Comparison of ENCODE assay signal across 12 mouse cellular contexts in the genomic region with DNA sequence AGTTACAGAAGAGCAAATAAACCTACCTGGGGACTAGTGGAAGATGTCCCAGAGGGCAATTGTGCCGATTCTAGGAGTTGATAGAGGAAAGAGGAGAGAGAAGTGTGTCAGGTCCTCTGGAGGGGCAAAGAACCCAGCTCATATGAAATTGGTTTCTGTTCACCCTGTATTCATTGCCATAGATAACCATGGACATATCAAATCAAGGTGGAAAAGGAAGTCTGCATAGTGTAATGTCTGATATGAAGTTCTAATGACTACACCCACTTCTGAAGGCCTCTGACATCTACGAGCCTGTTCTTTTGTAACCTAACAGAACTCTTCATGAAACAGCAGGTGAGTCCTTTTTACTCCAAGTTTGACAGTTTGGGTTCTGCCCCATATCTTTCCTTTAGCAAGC. TPM values are rescaled to one million over a fixed set of nuclear protein-coding genes. Genes with fewer than 3 reads are reported as not detected.
DNase-seq lines count a peak whose midpoint lies in the region; ATAC-seq and TF ChIP-seq lines count a peak whose summit lies in the region.
"Had no signal": no experiment of that assay in that cellular context is flagged by ENCODE, and none has a peak within 500 bp of the region (broad histone marks: within the 10 kb centered on the region; RNA-seq: fewer than 3 reads in every experiment).

No protein-coding gene starts in this region.

- no peak overlapping the region for H3K4me3 ChIP-seq in heart, postnatal 0 days (ENCODE audit: low read depth, low read length)
- H3K4me3 ChIP-seq in embryonic facial prominence, embryonic 15.5 days (replicated peaks), result no peak overlapping the region
- H3K4me3 ChIP-seq in liver, embryonic 15.5 days (replicated peaks), result no peak overlapping the region
- no peak overlapping the region for H3K4me3 ChIP-seq in left cerebral cortex, adult 2 months
- H3K4me3 ChIP-seq: hindbrain, embryonic 12.5 days had no signal

- H3K9me3 ChIP-seq in heart, postnatal 0 days (replicated peaks; ENCODE audit: control insufficient read depth, low read length), result no peaks in the 10 kb centered on the region
- H3K9me3 ChIP-seq in embryonic facial prominence, embryonic 15.5 days (replicated peaks), result no peaks in the 10 kb centered on the region
- no peaks in the 10 kb centered on the region for H3K9me3 ChIP-seq in liver, embryonic 15.5 days (replicated peaks)
- H3K9me3 ChIP-seq: hindbrain, embryonic 12.5 days had no signal

- TF ChIP-seq EP300 in heart, postnatal 0 days (IDR thresholded peaks at IDR 0.05; ENCODE audit: low read depth), result no peak

- no peak for TF ChIP-seq CTCF in heart, postnatal 0 days (IDR thresholded peaks at IDR 0.05; ENCODE audit: low read depth)
- TF ChIP-seq CTCF in left cerebral cortex, adult 2 months (IDR thresholded peaks at IDR 0.05), result no peak

- H3K27me3 ChIP-seq in heart, postnatal 0 days (ENCODE audit: control insufficient read depth, insufficient read depth, low read length), result no peaks in the 10 kb centered on the region
- no peaks in the 10 kb centered on the region for H3K27me3 ChIP-seq in embryonic facial prominence, embryonic 15.5 days
- no peaks in the 10 kb centered on the region for H3K27me3 ChIP-seq in liver, embryonic 15.5 days
- H3K27me3 ChIP-seq: hindbrain, embryonic 12.5 days had no signal

- no peak overlapping the region for H3K4me2 ChIP-seq in heart, postnatal 0 days (ENCODE audit: low read depth, low read length)
- no peak overlapping the region for H3K4me2 ChIP-seq in embryonic facial prominence, embryonic 15.5 days (replicated peaks)
- peak overlapping the region; percentile 81 for H3K4me2 ChIP-seq in liver, embryonic 15.5 days

- peaks cover 25% of the 10 kb centered on the region; the same call in 1 of the 2 replicates for H3K4me1 ChIP-seq in heart, postnatal 0 days (ENCODE audit: control insufficient read depth, insufficient read depth)
- H3K4me1 ChIP-seq in embryonic facial prominence, embryonic 15.5 days, result peaks cover 25% of the 10 kb centered on the region
- peaks cover 41% of the 10 kb centered on the region for H3K4me1 ChIP-seq in liver, embryonic 15.5 days (replicated peaks)

- H3K9ac ChIP-seq in heart, postnatal 0 days (replicated peaks; ENCODE audit: low read depth, low read length), result no peak overlapping the region
- H3K9ac ChIP-seq in embryonic facial prominence, embryonic 15.5 days, result no peak overlapping the region
- peak overlapping the region; percentile 96; the same call in 1 of the 2 replicates for H3K9ac ChIP-seq in liver, embryonic 15.5 days
- H3K9ac ChIP-seq: hindbrain, embryonic 12.5 days had no signal

- intact Hi-C loops in left cerebral cortex, adult 2 months (cut with DNase I), result loop anchor here (2.0 to 5.0 kb wide), 2 partner anchors 179 to 229 kb away; partner anchors contain the start of gene Lpin2

- peak overlapping the region; percentile 100 for H3K27ac ChIP-seq in heart, postnatal 0 days (ENCODE audit: low read depth)
- peak overlapping the region; percentile 100 for H3K27ac ChIP-seq in embryonic facial prominence, embryonic 15.5 days (replicated peaks)
- peak overlapping the region; percentile 98 for H3K27ac ChIP-seq in liver, embryonic 15.5 days (replicated peaks)
- H3K27ac ChIP-seq in left cerebral cortex, adult 2 months, result no peak overlapping the region
- H3K27ac ChIP-seq: macrophage had no signal

- 67% methylated on average over 2 of the region's 2 CpGs for WGBS in heart, postnatal 0 days
- 85% methylated on average over 2 of the region's 2 CpGs for WGBS in embryonic facial prominence, embryonic 15.5 days
- 33% methylated on average over 2 of the region's 2 CpGs for WGBS in liver, embryonic 15.5 days (ENCODE audit: insufficient replicate concordance)

- ATAC-seq in heart, postnatal 0 days (ENCODE audit: insufficient read depth, low read depth), result no peak
- ATAC-seq in embryonic facial prominence, embryonic 15.5 days (ENCODE audit: insufficient number of reproducible peaks, low FRiP score, low TSS enrichment, low read depth), result no peak
- ATAC-seq in liver, embryonic 15.5 days (ENCODE audit: insufficient read depth), result no peak
- no peak for ATAC-seq in megakaryocyte, adult 5-6 weeks (ENCODE audit: poor library complexity, severe bottlenecking)

- no peaks in the 10 kb centered on the region for H3K36me3 ChIP-seq in heart, postnatal 0 days (replicated peaks; ENCODE audit: control insufficient read depth, insufficient read depth, low read length)
- H3K36me3 ChIP-seq in embryonic facial prominence, embryonic 15.5 days, result no peaks in the 10 kb centered on the region
- peaks cover 5% of the 10 kb centered on the region; the same call in 1 of the 2 replicates for H3K36me3 ChIP-seq in liver, embryonic 15.5 days (replicated peaks)
- H3K36me3 ChIP-seq: hindbrain, embryonic 12.5 days had no signal

- no peak for DNase-seq in heart, postnatal 0 days (ENCODE audit: low spot score)
- no peak for DNase-seq in heart, postnatal 4 days
- peak; percentile 50 for DNase-seq in MEL-GATA-1-ER (ENCODE audit: extremely low read depth, low read depth)
- no peak for DNase-seq in left cerebral cortex, adult 8-10 months (ENCODE audit: low spot score in 2 of 2)
- no peak for DNase-seq in left cerebral cortex, adult 2 months (ENCODE audit: extremely low spot score in 1 of 2, low spot score in 2 of 2)
- DNase-seq: cerebellum, adult 9-10 months; retina, postnatal 1 day had no signal

RNA-seq across cellular contexts. Expression of gene Myl12a, which starts 1.0 kb away (rescaled TPM):
- 429 and 487 TPM in 2 replicates for total RNA-seq in heart, postnatal 0 days (2014; rRNA removed; ENCODE audit: low replicate concordance)
- polyA plus RNA-seq in heart, postnatal 0 days (2015; fragmentation: Nextera tagmentation; extraction: Ambion mirVana), result 773 and 817 TPM in 2 replicates
- total RNA-seq in heart, postnatal 4 days (2021), result 100 to 1,000 TPM; 733 to 785 TPM
- 665 and 690 TPM in 2 replicates for polyA plus RNA-seq in embryonic facial prominence, embryonic 15.5 days (2015; fragmentation: Nextera tagmentation; extraction: Ambion mirVana)
- 172 and 186 TPM in 2 replicates for polyA plus RNA-seq in liver, embryonic 15.5 days (2015; fragmentation: Nextera tagmentation; extraction: Ambion mirVana)
- 10 to 100 TPM; 36.5 to 49.0 (median 45.3) TPM for total RNA-seq in left cerebral cortex, adult 8-10 months (2022)
- total RNA-seq in left cerebral cortex, adult 2 months (2021), result 10 to 100 TPM; 39.0 to 43.4 TPM
- total RNA-seq in megakaryocyte, adult 5-6 weeks (2015), result 445 and 515 TPM in 2 replicates
- 230 and 278 TPM in 2 replicates for total RNA-seq in megakaryocyte, adult 5-6 weeks (2017)

RNA-seq across cellular contexts. Expression of gene Myom1, which starts 1.3 kb away (rescaled TPM):
- 392 and 459 TPM in 2 replicates for total RNA-seq in heart, postnatal 0 days (2014; rRNA removed; ENCODE audit: low replicate concordance)
- polyA plus RNA-seq in heart, postnatal 0 days (2015; fragmentation: Nextera tagmentation; extraction: Ambion mirVana), result 214 and 238 TPM in 2 replicates
- 100 to 1,000 TPM; 944 to 986 TPM for total RNA-seq in heart, postnatal 4 days (2021)
- polyA plus RNA-seq in embryonic facial prominence, embryonic 15.5 days (2015; fragmentation: Nextera tagmentation; extraction: Ambion mirVana), result 22.9 and 32.8 TPM in 2 replicates
- polyA plus RNA-seq in liver, embryonic 15.5 days (2015; fragmentation: Nextera tagmentation; extraction: Ambion mirVana), result 1.3 and 2.6 TPM in 2 replicates
- 1 to 10 TPM; 2.7 to 4.6 (median 3.4) TPM for total RNA-seq in left cerebral cortex, adult 8-10 months (2022)
- total RNA-seq in left cerebral cortex, adult 2 months (2021), result 1 to 10 TPM; 1.6 to 2.2 TPM
- 0.07 and 0.11 TPM in 2 replicates for total RNA-seq in megakaryocyte, adult 5-6 weeks (2015)
- total RNA-seq in megakaryocyte, adult 5-6 weeks (2017), result 0.44 and 0.69 TPM in 2 replicates

Comparison
In these comparisons a context has a peak if more than half of its experiments do, and no peak if none do; other contexts are left out.
1. RNA of gene Myom1, which starts 1.3 kb away (total RNA-seq): 944 to 986 TPM in heart, postnatal 4 days and 392 to 459 TPM in heart, postnatal 0 days; 2.7 to 4.6 TPM in left cerebral cortex, adult 8-10 months, 1.6 to 2.2 TPM in left cerebral cortex, adult 2 months and 0.07 to 0.69 TPM in megakaryocyte, adult 5-6 weeks; every median in the first group is over 10 times any median in the second.